Mouse (Mus musculus): ENCODE measurements around the gene Elof1.

GRCm38 (mm10) chr9:22132220-22132619 lies 15.2 kb upstream of the Elof1 start:
- TF ChIP-seq E2F4 (IDR thresholded peaks at IDR 0.05; ENCODE audit: insufficient read depth) = no peak
- no peak for TF ChIP-seq CEBPB (IDR thresholded peaks at IDR 0.05; ENCODE audit: insufficient read depth, poor library complexity, severe bottlenecking)
- TF ChIP-seq MAX (IDR thresholded peaks at IDR 0.05; ENCODE audit: low read depth) = no peak
